Mouse (Mus musculus) c-Kit-positive CD71-positive TER-119-negative erythroid progenitor cells, embryonic 14.5 days (primary cell): ENCODE data around the gene Adamts13.

Source experiments
- DNase-seq: peaks from one replicate; pipeline ENCODE4 v3.0.0-alpha.2; 2013; ENCODE audit warnings: low read depth

The Adamts13 gene

GRCm38 (mm10) chr2:27038596-27038995, 65.4 kb downstream of the Adamts13 start:
- DNase-seq, result peak; percentile 51

- no peak for DNase-seq
Observed at GRCm38 (mm10) chr2:27039286-27039685, 66.1 kb downstream of the Adamts13 start.

- DNase-seq, result no peak
Observed at GRCm38 (mm10) chr2:27042131-27042844, 69.1 kb downstream of the Adamts13 start.

- DNase-seq, result no peak
Observed at GRCm38 (mm10) chr2:27043461-27043860, 70.2 kb downstream of the Adamts13 start.

- DNase-seq, result no peak
Observed at GRCm38 (mm10) chr2:27044166-27044565, 71.0 kb downstream of the Adamts13 start.

GRCm38 (mm10) chr2:27044641-27045040, 71.4 kb downstream of the Adamts13 start:
- DNase-seq, result no peak

GRCm38 (mm10) chr2:27045979-27046770, 73.0 kb downstream of the Adamts13 start:
- DNase-seq, result no peak

- no peak for DNase-seq
Observed at GRCm38 (mm10) chr2:27049408-27049807, 76.2 kb downstream of the Adamts13 start.

- no peak for DNase-seq
Observed at GRCm38 (mm10) chr2:27058251-27058650, 85.0 kb downstream of the Adamts13 start.

- no peak for DNase-seq
Observed at GRCm38 (mm10) chr2:27058751-27059150, 85.5 kb downstream of the Adamts13 start.

- DNase-seq, result no peak
Observed at GRCm38 (mm10) chr2:27059187-27059586, 86.0 kb downstream of the Adamts13 start.
